Mouse (Mus musculus) urinary bladder, postnatal 10 days (tissue): ENCODE results near the gene Med13l.

Source experiments
- DNase-seq: peaks from one replicate; pipeline ENCODE4 v3.0.0; 2022; ENCODE audit warnings: low spot score

The Med13l gene

DNA sequence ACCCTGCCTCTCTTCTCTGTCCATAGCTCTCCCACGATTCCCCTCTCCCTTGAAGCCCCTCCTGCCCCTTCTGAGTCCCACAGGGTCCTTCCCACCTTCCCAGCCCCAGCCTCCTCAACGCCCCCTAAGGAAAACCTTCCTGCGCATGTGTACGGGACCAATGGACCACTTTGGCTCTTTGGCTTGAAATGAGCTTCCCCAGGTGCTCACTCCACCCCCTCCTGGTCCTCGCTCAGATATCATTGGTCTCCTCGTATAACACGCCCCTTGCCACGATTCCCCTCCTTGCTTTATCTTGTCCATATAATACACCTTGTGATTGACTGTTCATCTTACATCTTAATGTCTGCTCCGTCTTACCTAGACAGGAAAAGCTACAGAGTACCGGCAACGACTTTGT, 237.3 kb downstream of the Med13l start:
- no peak for DNase-seq

DNA sequence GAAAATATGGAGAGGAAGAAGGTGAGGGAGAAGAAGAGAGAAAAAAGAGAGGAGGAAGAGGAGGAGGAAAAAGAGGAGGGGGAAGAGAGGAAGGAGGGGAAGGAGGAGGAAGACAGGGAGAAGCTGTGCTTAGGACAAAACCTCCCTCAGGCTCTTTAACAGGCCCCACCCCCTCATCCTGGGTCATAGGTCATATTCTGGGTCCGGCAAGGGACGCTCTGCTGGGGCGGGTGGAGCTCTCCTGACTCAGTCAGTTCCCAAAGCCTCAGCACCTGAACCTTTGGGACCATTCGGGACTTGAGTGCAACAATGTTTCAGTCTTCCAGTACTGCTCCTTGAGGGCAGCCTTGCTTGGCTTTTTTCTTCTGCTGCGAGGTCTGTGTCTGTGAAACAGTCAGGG, 241.1 kb downstream of the Med13l start:
- no peak for DNase-seq

DNA sequence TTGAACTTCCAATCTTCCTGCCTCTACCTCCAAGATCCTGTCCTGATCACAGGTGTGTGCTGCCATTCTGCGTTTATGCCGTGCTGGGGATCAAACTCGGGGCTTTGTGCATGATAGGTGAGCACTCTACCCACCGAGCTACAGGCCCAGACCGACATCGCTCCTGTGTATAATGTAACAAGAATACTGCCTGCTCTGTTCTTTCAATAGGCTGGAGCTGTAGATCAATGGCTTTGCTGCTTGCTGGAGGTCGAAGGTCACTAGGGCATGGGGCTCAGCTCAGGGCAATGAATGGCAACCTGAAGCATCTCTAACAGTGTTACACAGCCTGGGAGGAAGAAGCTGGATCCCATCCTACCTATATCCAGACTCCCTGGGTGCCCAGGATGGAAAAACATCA, 241.6 kb downstream of the Med13l start:
- no peak for DNase-seq

DNA sequence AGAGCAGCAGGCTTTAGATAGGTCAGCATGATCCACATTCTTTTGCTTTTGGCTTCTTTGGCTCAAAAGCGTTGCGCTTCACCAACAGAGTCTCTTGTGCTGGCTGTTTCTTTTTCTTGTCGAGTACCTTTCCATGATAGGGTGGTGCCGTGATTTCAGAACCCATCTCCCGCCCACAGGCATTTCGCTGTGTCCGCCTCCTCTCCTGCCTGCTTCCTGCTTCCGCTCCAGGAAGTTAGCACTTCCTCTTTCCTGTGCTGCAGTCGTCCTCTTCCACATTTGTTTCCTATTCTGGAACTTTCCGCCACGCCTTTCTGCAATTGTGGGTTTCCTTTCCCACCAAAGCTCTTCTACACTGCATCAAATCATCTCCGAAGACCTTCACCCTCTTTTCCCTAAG, 248.5 kb downstream of the Med13l start:
- no peak for DNase-seq

DNA sequence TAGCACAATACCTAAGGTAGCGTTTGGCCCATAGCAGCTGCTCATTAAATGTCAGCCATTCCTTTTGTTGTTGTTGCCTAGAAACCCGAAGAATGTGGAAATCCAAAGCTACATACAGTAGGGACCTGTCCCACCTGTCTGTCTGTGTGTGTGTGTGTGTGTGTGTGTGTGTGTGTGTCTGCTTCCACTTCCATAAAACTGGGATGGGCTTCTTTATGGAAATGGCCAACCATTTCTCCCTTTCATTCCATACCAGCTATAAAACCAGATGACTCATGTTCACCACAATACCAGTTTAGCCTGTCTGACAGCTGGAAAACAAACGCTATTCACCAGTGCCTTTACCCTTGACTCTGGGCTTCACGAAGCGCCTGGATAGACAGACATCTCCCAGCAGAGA, 249.1 kb downstream of the Med13l start:
- no peak for DNase-seq

DNA sequence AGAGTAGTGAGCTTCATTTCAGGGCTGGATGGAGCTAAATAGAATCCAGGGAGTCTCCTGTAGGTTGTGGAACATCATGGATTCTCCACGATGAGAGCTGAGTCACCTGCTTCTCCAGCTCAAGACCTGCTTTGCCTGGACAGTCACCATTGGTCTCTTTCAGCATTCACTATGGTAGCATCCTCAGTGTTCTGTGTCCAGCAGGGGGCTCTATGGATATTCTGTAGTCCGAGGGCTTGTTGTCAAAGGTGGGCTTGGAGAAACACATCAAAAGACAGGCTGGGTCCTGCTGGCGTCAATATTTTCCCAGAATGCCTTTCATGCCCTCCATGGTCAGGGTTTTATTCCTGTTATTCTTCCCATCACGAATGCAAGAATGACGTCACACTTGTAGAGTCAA, 251.2 kb downstream of the Med13l start:
- DNase-seq: no peak

DNA sequence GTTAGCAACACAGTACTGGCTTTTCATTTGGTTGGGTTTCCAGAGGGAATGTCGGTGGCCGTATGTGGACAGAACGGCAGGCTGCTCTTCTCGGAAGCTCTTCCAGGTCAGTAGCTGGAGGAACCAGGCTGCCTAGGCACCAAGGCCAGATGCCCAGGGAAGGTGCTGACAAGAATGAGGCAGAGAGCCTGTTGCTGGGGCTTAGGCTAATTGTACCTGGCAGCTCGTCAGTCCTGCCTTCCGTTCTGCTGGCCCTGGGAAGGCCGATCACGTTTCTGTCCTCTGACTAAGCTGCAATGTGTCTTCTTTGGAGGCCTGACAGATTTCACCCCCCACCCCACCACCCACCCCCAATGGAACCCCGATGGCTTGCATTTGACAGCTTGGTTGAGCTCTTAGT, 251.9 kb downstream of the Med13l start:
- no peak for DNase-seq

DNA sequence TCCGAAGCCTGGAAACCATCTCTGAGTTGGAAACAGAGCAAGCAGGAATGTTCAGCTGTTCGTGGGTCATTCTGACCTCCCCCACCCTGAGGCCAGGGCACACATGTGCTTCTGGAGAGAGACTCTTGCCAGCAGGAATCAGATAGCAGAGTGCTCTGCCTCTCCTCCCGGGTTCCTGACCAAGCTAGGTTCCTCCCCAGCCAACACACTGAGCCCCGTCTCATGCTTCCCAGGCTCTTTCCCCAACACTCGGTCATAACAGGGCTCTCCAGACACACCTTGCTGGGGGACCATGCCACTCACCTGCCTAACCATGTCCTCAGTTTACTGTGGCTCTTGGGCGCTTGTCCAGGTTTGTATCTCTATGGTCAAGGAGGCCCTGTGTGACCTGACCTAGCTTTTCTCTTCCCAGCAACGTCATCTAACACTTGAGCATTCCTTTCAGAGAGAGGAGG, 252.5 kb downstream of the Med13l start:
- DNase-seq: no peak

DNA sequence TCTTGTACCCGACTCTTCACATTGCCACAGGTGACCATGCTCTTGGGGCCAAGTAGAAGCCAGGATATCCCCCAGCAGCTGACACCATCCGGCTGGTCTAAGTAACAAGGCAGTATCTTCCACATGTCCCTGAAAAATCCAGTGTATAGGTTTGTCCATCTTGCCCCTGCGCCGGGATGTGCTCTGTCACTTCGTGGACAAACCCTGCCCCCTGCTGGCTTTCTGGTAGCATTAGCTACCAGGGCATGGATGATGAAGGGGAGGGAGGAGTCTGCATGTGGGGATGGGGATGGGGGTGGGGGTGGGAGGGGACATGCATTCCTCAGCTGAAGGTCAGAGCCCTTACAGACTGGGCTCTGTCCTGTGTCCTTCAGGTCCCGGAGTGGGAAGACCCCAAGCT, 253.6 kb downstream of the Med13l start:
- DNase-seq: no peak
